Mouse (Mus musculus): ENCODE measurements around the gene Nupr1l. TPM values are rescaled to one million over a fixed set of nuclear protein-coding genes. Genes with fewer than 3 reads are reported as not detected.

The Nupr1l gene
- polyA plus RNA-seq, 2 experiments, result 3.1 to 4.5 TPM

- no peak for TF ChIP-seq POLR2A (IDR thresholded peaks at IDR 0.05; ENCODE audit: borderline replicate concordance, extremely low read depth, insufficient read depth, insufficient read length)
- 91% methylated on average over 5 of the region's 5 CpGs for WGBS
These were observed 46.3 kb downstream of the Nupr1l start for GRCm38 (mm10) chr5:129954473-129955254.

GRCm38 (mm10) chr5:129955792-129956191 lies 47.5 kb downstream of the Nupr1l start:
- Histone ChIP-seq H3K4me2 (replicated peaks; ENCODE audit: low read depth, low read length, severe bottlenecking) (no peak overlapping the region), H3K9ac (ENCODE audit: low read depth, low read length, severe bottlenecking) (no peak overlapping the region), H3K27ac (replicated peaks; ENCODE audit: low read depth, low read length) (no peak overlapping the region), H3K4me1 (ENCODE audit: control insufficient read depth, insufficient read depth, low read length) (no peaks in the 10 kb centered on the region), H3K36me3 (ENCODE audit: control insufficient read depth, insufficient read depth, low read length) (0 out of 2 replicates have a peak, but pooled peaks cover 7% of the 10 kb centered on the region), H3K4me3 (replicated peaks; ENCODE audit: low read length) (no peak overlapping the region), H3K27me3 (ENCODE audit: control insufficient read depth, insufficient read depth, low read length) (no peaks in the 10 kb centered on the region), H3K9me3 (ENCODE audit: control insufficient read depth, low read length) (no peaks in the 10 kb centered on the region)
- 86% methylated on average over 6 of the region's 6 CpGs for WGBS
- no peak for DNase-seq (ENCODE audit: low spot score)
- no peak for TF ChIP-seq POLR2A (IDR thresholded peaks at IDR 0.05; ENCODE audit: borderline replicate concordance, extremely low read depth, insufficient read depth, insufficient read length)
- no peak for ATAC-seq (ENCODE audit: low FRiP score, low read depth)

More at GRCm38 (mm10) chr5:129954473-129955254, 46.3 kb downstream of the Nupr1l start:
- Histone ChIP-seq H3K4me1 (ENCODE audit: control insufficient read depth, insufficient read depth, low read length) (no peaks in the 10 kb centered on the region), H3K4me3 (replicated peaks; ENCODE audit: low read length) (no peak overlapping the region), H3K9me3 (ENCODE audit: control insufficient read depth, low read length) (no peaks in the 10 kb centered on the region), H3K36me3 (ENCODE audit: control insufficient read depth, insufficient read depth, low read length) (0 out of 2 replicates have a peak, but pooled peaks cover 7% of the 10 kb centered on the region), H3K27ac (replicated peaks; ENCODE audit: low read depth, low read length) (no peak overlapping the region), H3K9ac (ENCODE audit: low read depth, low read length, severe bottlenecking) (no peak overlapping the region), H3K27me3 (ENCODE audit: control insufficient read depth, insufficient read depth, low read length) (no peaks in the 10 kb centered on the region), H3K4me2 (replicated peaks; ENCODE audit: low read depth, low read length, severe bottlenecking) (no peak overlapping the region)
- ATAC-seq (ENCODE audit: low FRiP score, low read depth), result no peak
- DNase-seq (ENCODE audit: low spot score), result no peak

GRCm38 (mm10) chr5:129963224-129963623 lies 54.9 kb downstream of the Nupr1l start:
- no peak for TF ChIP-seq POLR2A (IDR thresholded peaks at IDR 0.05; ENCODE audit: borderline replicate concordance, extremely low read depth, insufficient read depth, insufficient read length)
- Histone ChIP-seq H3K4me1 (ENCODE audit: control insufficient read depth, insufficient read depth, low read length) (no peaks in the 10 kb centered on the region), H3K27me3 (ENCODE audit: control insufficient read depth, insufficient read depth, low read length) (no peaks in the 10 kb centered on the region), H3K4me3 (replicated peaks; ENCODE audit: low read length) (no peak overlapping the region), H3K9me3 (ENCODE audit: control insufficient read depth, low read length) (no peaks in the 10 kb centered on the region), H3K36me3 (ENCODE audit: control insufficient read depth, insufficient read depth, low read length) (0 out of 2 replicates have a peak, but pooled peaks cover 4% of the 10 kb centered on the region), H3K27ac (replicated peaks; ENCODE audit: low read depth, low read length) (no peak overlapping the region), H3K9ac (ENCODE audit: low read depth, low read length, severe bottlenecking) (no peak overlapping the region), H3K4me2 (replicated peaks; ENCODE audit: low read depth, low read length, severe bottlenecking) (no peak overlapping the region)
- ATAC-seq (ENCODE audit: low FRiP score, low read depth), result no peak
- WGBS, result 71% methylated on average over 4 of the region's 4 CpGs
- DNase-seq (ENCODE audit: low spot score), result no peak

Other genes with a start within 250 kb of the Nupr1l start
- gene Zfp11, start 238.4 kb upstream of the Nupr1l start, polyA plus RNA-seq (2012; rRNA removed), result 4.8 and 5.0 TPM in 2 replicates
- 3.8 and 4.6 TPM in 2 replicates for gene Zfp11, start 238.4 kb upstream of the Nupr1l start, polyA plus RNA-seq (2014; fragmentation: Nextera tagmentation; extraction: Ambion mirVana)
- gene Sept14, start 200.0 kb upstream of the Nupr1l start, polyA plus RNA-seq (2012; rRNA removed), result not detected in 2 replicates
- gene Sept14, start 200.0 kb upstream of the Nupr1l start, polyA plus RNA-seq (2014; fragmentation: Nextera tagmentation; extraction: Ambion mirVana), result not detected in 2 replicates
- 110 and 133 TPM in 2 replicates for gene Mrps17, start 193.0 kb upstream of the Nupr1l start, polyA plus RNA-seq (2012; rRNA removed)
- gene Mrps17, start 193.0 kb upstream of the Nupr1l start, polyA plus RNA-seq (2014; fragmentation: Nextera tagmentation; extraction: Ambion mirVana), result 201 and 209 TPM in 2 replicates
- 86.1 and 88.5 TPM in 2 replicates for gene Nipsnap2, start 183.5 kb upstream of the Nupr1l start, polyA plus RNA-seq (2012; rRNA removed)
- 114 and 117 TPM in 2 replicates for gene Nipsnap2, start 183.5 kb upstream of the Nupr1l start, polyA plus RNA-seq (2014; fragmentation: Nextera tagmentation; extraction: Ambion mirVana)
- 14.5 and 15.9 TPM in 2 replicates for gene Psph, start 121.1 kb upstream of the Nupr1l start, polyA plus RNA-seq (2012; rRNA removed)
- gene Psph, start 121.1 kb upstream of the Nupr1l start, polyA plus RNA-seq (2014; fragmentation: Nextera tagmentation; extraction: Ambion mirVana), result 28.5 and 34.1 TPM in 2 replicates
- 50.1 and 55.9 TPM in 2 replicates for gene Sumf2, start 61.6 kb upstream of the Nupr1l start, polyA plus RNA-seq (2012; rRNA removed)
- 53.8 and 61.3 TPM in 2 replicates for gene Sumf2, start 61.6 kb upstream of the Nupr1l start, polyA plus RNA-seq (2014; fragmentation: Nextera tagmentation; extraction: Ambion mirVana)
- gene Chchd2, start 21.1 kb upstream of the Nupr1l start, polyA plus RNA-seq (2012; rRNA removed), result 773 and 1,133 TPM in 2 replicates
- 901 and 959 TPM in 2 replicates for gene Chchd2, start 21.1 kb upstream of the Nupr1l start, polyA plus RNA-seq (2014; fragmentation: Nextera tagmentation; extraction: Ambion mirVana)
- gene Zbed5, start 12.8 kb upstream of the Nupr1l start, polyA plus RNA-seq (2012; rRNA removed), result 8.8 and 9.1 TPM in 2 replicates
- gene Zbed5, start 12.8 kb upstream of the Nupr1l start, polyA plus RNA-seq (2014; fragmentation: Nextera tagmentation; extraction: Ambion mirVana), result 8.2 and 8.4 TPM in 2 replicates
- 0.29 and 0.40 TPM in 2 replicates for gene Phkg1, start 10.0 kb upstream of the Nupr1l start, polyA plus RNA-seq (2012; rRNA removed)
- gene Phkg1, start 10.0 kb upstream of the Nupr1l start, polyA plus RNA-seq (2014; fragmentation: Nextera tagmentation; extraction: Ambion mirVana), result 0.21 TPM in 1 of 2 replicates, not detected in the other
- 35.7 and 41.8 TPM in 2 replicates for gene Vkorc1l1, start 33.4 kb downstream of the Nupr1l start, polyA plus RNA-seq (2012; rRNA removed)
- gene Vkorc1l1, start 33.4 kb downstream of the Nupr1l start, polyA plus RNA-seq (2014; fragmentation: Nextera tagmentation; extraction: Ambion mirVana), result 25.8 and 26.1 TPM in 2 replicates
- gene Gusb, start 94.5 kb downstream of the Nupr1l start, polyA plus RNA-seq (2012; rRNA removed), result 37.2 and 43.5 TPM in 2 replicates
- gene Gusb, start 94.5 kb downstream of the Nupr1l start, polyA plus RNA-seq (2014; fragmentation: Nextera tagmentation; extraction: Ambion mirVana), result 54.4 and 57.5 TPM in 2 replicates
- gene Asl, start 120.7 kb downstream of the Nupr1l start, polyA plus RNA-seq (2012; rRNA removed), result 21.5 and 24.5 TPM in 2 replicates
- 34.5 and 36.5 TPM in 2 replicates for gene Asl, start 120.7 kb downstream of the Nupr1l start, polyA plus RNA-seq (2014; fragmentation: Nextera tagmentation; extraction: Ambion mirVana)
- gene Crcp, start 120.8 kb downstream of the Nupr1l start, polyA plus RNA-seq (2012; rRNA removed), result 16.6 and 24.2 TPM in 2 replicates
- 25.3 and 25.4 TPM in 2 replicates for gene Crcp, start 120.8 kb downstream of the Nupr1l start, polyA plus RNA-seq (2014; fragmentation: Nextera tagmentation; extraction: Ambion mirVana)
- gene Tpst1, start 164.8 kb downstream of the Nupr1l start, polyA plus RNA-seq (2012; rRNA removed), result 59.3 and 68.2 TPM in 2 replicates
- gene Tpst1, start 164.8 kb downstream of the Nupr1l start, polyA plus RNA-seq (2014; fragmentation: Nextera tagmentation; extraction: Ambion mirVana), result 114 and 117 TPM in 2 replicates
- 5.5 and 7.7 TPM in 2 replicates for gene Kctd7, start 236.3 kb downstream of the Nupr1l start, polyA plus RNA-seq (2012; rRNA removed)
- 6.1 and 6.2 TPM in 2 replicates for gene Kctd7, start 236.3 kb downstream of the Nupr1l start, polyA plus RNA-seq (2014; fragmentation: Nextera tagmentation; extraction: Ambion mirVana)

All from limb, embryonic 14.5 days (tissue).